Mouse (Mus musculus): ENCODE data around the gene Gm3417. TPM values are rescaled to one million over a fixed set of nuclear protein-coding genes. Genes with fewer than 3 reads are reported as not detected.
"Not testable (repeated sequence)": the region's sequence is repeated elsewhere in the genome, so short reads cannot be mapped to it uniquely, and the experiment has no call there.

Gene Gm3417
- total RNA-seq, 2 experiments from 2014 or later: not detected

GRCm38 (mm10) chr17:14960951-14961556 is 17.5 kb downstream of the Gm3417 start, which contains the start of gene Phf10:
Gene Phf10 (minus strand): TSS chr17:14961273.
- H3K27ac ChIP-seq: peak within 1 kb of the TSS; percentile 87
- intact Hi-C loops (cut with DNase I): not testable (repeated sequence)
- DNase-seq: peak; percentile 64
- H3K4me3 ChIP-seq: peak within 1 kb of the TSS; percentile 77

DNA sequence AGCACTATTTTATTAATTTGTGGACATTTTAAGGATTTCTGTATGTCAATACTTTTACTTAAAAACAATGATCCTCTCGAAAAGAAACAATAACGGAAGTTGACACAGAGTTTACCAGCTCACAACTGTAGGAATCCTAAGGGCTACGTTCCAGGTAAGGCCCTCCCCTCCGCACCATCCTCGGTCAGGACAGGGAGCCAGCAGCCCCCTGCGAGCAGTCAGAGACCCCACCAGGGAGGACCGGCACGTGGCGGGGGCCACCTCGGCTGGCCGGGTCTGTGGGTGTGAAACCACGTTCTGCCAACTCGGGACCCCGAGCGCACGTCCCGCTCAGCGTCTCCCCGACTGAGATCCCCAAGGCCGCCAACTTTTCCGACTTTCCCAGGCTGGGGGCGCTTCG is 18.1 kb downstream of the Gm3417 start:
- Histone ChIP-seq H3K27ac (peak overlapping the region; percentile 87), H3K4me3 (peak overlapping the region; percentile 77)
- intact Hi-C loops (cut with DNase I): no loop called here
- TF ChIP-seq CTCF (IDR thresholded peaks at IDR 0.05): no peak
- peak; percentile 56 for DNase-seq

DNA sequence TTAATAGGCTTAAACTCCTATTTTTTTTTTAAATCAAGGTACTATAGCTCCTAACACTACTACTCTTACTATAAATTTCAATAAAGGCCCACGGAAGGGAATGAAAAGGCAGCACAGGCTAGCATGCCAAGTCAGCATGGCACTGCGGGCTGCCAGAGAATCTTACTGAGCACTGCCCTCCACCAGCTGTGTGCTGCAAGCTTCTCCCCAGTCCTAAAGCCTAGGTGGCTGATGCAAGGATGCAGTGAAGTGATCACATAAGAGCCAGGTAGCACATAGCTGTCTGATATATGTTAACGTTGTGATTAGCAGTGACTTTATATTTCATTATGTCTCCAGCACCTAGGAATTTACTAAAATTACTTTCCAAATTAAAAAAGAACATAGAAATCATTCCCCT is 18.6 kb downstream of the Gm3417 start:
- peak; percentile 33 for DNase-seq
- Histone ChIP-seq H3K4me3 (peak overlapping the region; percentile 77), H3K27ac (peak overlapping the region; percentile 87; the same call in 1 of the 2 replicates)
- intact Hi-C loops (cut with DNase I): no loop called here
- TF ChIP-seq CTCF (IDR thresholded peaks at IDR 0.05): no peak

- intact Hi-C loops (cut with DNase I): no loop called here
- no peak overlapping the region for H3K4me3 ChIP-seq
- no peak for DNase-seq
- TF ChIP-seq CTCF (IDR thresholded peaks at IDR 0.05): no peak
- no peak overlapping the region for H3K27ac ChIP-seq
These were observed 19.8 kb downstream of the Gm3417 start for GRCm38 (mm10) chr17:14958686-14959327.

- peak; percentile 26 for DNase-seq
- no peak for TF ChIP-seq CTCF (IDR thresholded peaks at IDR 0.05)
- intact Hi-C loops (cut with DNase I): no loop called here
- Histone ChIP-seq H3K4me3 (no peak overlapping the region), H3K27ac (no peak overlapping the region)
These were observed 25.1 kb downstream of the Gm3417 start for GRCm38 (mm10) chr17:14953452-14953851.

GRCm38 (mm10) chr17:14949161-14949827 is 29.3 kb downstream of the Gm3417 start:
- intact Hi-C loops (cut with DNase I): no loop called here
- TF ChIP-seq CTCF (IDR thresholded peaks at IDR 0.05): no peak
- DNase-seq: no peak

GRCm38 (mm10) chr17:14944551-14944950 is 34.0 kb downstream of the Gm3417 start:
- peak overlapping the region; percentile 3; the same call in 1 of the 2 replicates for H3K27ac ChIP-seq
- intact Hi-C loops (cut with DNase I): no loop called here
- peak overlapping the region; percentile 92 for H3K4me3 ChIP-seq
- no peak for TF ChIP-seq CTCF (IDR thresholded peaks at IDR 0.05)
- no peak for DNase-seq

More at GRCm38 (mm10) chr17:14949161-14949827, 29.3 kb downstream of the Gm3417 start:
- peak overlapping the region; percentile 24; the same call in 1 of the 2 replicates for H3K27ac ChIP-seq
- H3K4me3 ChIP-seq: no peak overlapping the region

GRCm38 (mm10) chr17:14943729-14944059 is 34.9 kb downstream of the Gm3417 start:
- intact Hi-C loops (cut with DNase I): no loop called here
- Histone ChIP-seq H3K4me3 (peak overlapping the region; percentile 92), H3K27ac (peak overlapping the region; percentile 95)
- TF ChIP-seq CTCF (IDR thresholded peaks at IDR 0.05): no peak
- no peak for DNase-seq

GRCm38 (mm10) chr17:14943009-14943728 is 35.4 kb downstream of the Gm3417 start, which contains the start of the genes Wdr27 and 1600012H06Rik:
Gene Wdr27 (minus strand): TSS chr17:14943158.
Gene 1600012H06Rik (plus strand): TSS chr17:14943184.
- H3K4me3 ChIP-seq: peak within 1 kb of the TSS; percentile 92
- intact Hi-C loops (cut with DNase I): no loop called here
- TF ChIP-seq CTCF (IDR thresholded peaks at IDR 0.05): no peak
- peak; percentile 99 for DNase-seq
- peak within 1 kb of the TSS; percentile 95 for H3K27ac ChIP-seq

DNA sequence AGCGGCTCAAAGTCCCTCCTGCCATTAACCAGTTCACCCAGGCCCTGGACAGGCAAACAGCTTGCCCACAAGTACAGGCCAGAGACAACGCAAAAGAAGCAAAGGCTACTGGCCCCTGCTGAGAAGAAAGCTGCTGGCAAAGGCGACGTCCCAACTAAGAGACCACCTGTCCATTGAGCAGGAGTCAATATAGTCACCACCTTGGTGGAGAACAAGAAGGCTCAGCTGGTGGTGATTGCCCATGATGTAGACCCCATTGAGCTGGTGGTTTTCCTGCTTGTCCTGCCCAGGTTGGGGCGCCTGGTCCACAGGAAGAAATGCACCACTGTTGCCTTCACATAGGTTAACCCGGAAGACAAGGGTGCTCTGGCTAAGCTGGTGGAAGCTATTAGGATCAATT is 36.4 kb downstream of the Gm3417 start:
- Histone ChIP-seq H3K27ac (peak overlapping the region; percentile 95; the same call in 1 of the 2 replicates), H3K4me3 (peak overlapping the region; percentile 92)
- DNase-seq; intact Hi-C loops (cut with DNase I): not testable (repeated sequence)

- Histone ChIP-seq H3K4me3 (peak overlapping the region; percentile 17; the same call in 1 of the 2 replicates), H3K27ac (peak overlapping the region; percentile 91)
- TF ChIP-seq CTCF (IDR thresholded peaks at IDR 0.05): no peak
- peak; percentile 26 for DNase-seq
- intact Hi-C loops (cut with DNase I): no loop called here
These were observed 42.6 kb downstream of the Gm3417 start for GRCm38 (mm10) chr17:14935841-14936605.

- intact Hi-C loops (cut with DNase I); H3K4me3 ChIP-seq; DNase-seq: not testable (repeated sequence)
- H3K27ac ChIP-seq: peak overlapping the region; percentile 91; the same call in 1 of the 2 replicates
These were observed 43.3 kb downstream of the Gm3417 start for GRCm38 (mm10) chr17:14935280-14935679.

Data from gastrocnemius, adult 2 months (tissue).